Mouse (Mus musculus) brain, embryonic 18.5 days (tissue): ENCODE measurements around the gene Acot10.
"Not testable (repeated sequence)": the region's sequence is repeated elsewhere in the genome, so short reads cannot be mapped to it uniquely, and the experiment has no call there.

Experiments used
- DNase-seq: peaks from one replicate; pipeline ENCODE4 v3.0.0-alpha.2; 2012; ENCODE audit warnings: low read depth, low spot score

Acot10 gene

GRCm38 (mm10) chr15:20666650-20667049 lies at the start of gene Acot10:
TSS of gene Acot10 (minus strand) at chr15:20666750.
- DNase-seq, result no peak

- no peak for DNase-seq
These were observed 45.3 kb upstream of the Acot10 start for GRCm38 (mm10) chr15:20711859-20712258.

GRCm38 (mm10) chr15:20696229-20696628 lies 29.7 kb upstream of the Acot10 start:
- no peak for DNase-seq

- no peak for DNase-seq
These were observed 17.6 kb upstream of the Acot10 start for GRCm38 (mm10) chr15:20684200-20684599.

- DNase-seq, result no peak
These were observed 16.2 kb upstream of the Acot10 start for GRCm38 (mm10) chr15:20682719-20683118.

- DNase-seq, result not testable (repeated sequence)
These were observed 3.0 kb upstream of the Acot10 start for GRCm38 (mm10) chr15:20669507-20669906.

- no peak for DNase-seq
These were observed 1.4 kb upstream of the Acot10 start for GRCm38 (mm10) chr15:20667989-20668388.

- DNase-seq, result peak; percentile 43
These were observed 800 bp upstream of the Acot10 start for GRCm38 (mm10) chr15:20667350-20667749.

- DNase-seq, result no peak
These were observed 6.3 kb downstream of the Acot10 start for GRCm38 (mm10) chr15:20660221-20660620.

GRCm38 (mm10) chr15:20642905-20643414 lies 23.6 kb downstream of the Acot10 start:
- no peak for DNase-seq

GRCm38 (mm10) chr15:20639155-20639554 lies 27.4 kb downstream of the Acot10 start:
- DNase-seq, result no peak

GRCm38 (mm10) chr15:20634593-20634992 lies 32.0 kb downstream of the Acot10 start:
- DNase-seq, result no peak
